Mouse (Mus musculus) heart, adult 8-10 months (tissue): ENCODE results near the gene Ryr1. TPM values are rescaled to one million over a fixed set of nuclear protein-coding genes. Genes with fewer than 3 reads are reported as not detected.
"Not testable (repeated sequence)": the region's sequence is repeated elsewhere in the genome, so short reads cannot be mapped to it uniquely, and the experiment has no call there.

ENCODE experiments used
- DNase-seq: peaks from one replicate; pipeline ENCODE4 v3.0.0; 2022; ENCODE audit warnings: low spot score
- total RNA-seq, 4 experiments: library from RNA; stranded (reverse); gene quantifications; 2 replicates each; pipeline ENCODE4 v1.2.4; 2022

Gene Ryr1
- total RNA-seq, 4 experiments from 2014 or later = 0.79 to 1.5 (median 0.92) TPM

DNA sequence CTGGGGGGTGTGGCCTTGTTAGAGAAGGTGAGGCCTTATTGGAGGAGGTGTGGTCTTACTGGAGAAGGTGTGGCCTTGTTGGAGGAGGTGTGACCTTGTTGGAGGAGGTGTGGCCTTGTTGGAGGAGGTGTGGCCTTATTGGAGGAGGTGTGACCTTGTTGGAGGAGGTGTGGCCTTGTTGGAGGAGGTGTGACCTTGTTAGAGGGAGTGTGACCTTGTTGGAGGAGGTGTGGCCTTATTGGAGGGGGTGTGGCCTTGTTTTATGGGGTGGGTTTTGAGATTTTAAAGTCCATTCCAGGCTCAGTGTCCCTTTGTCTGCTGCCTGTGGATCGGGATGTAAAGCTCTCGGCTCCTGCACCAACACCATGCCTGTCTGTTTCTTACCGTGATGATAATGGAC lies 40.6 kb downstream of the Ryr1 start:
- DNase-seq = no peak

DNA sequence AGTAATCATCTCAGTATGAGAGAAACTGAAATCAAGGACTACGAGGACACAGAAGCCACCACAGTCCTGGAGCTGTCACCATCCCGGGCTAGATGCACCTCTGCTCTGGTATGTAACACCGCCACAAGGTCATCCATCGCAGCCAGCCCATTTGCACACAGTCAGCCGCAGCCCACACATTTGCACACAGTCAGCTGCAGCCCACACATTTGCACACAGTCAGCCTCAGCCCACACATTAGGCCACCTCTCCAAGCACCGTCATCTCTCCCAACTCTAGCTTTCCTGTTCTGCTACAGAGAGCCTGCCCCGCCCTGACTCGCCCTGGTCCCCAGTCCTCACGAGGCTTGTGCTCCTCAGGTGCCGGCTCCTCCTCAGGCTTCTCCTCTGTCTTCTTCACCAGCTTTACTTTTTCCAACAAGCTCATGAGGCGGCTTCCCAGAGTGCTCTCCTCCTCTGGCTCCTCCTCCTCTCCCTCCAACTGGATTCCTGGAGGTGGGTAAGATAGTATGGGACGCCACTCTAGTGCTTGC lies 45.5 kb downstream of the Ryr1 start:
- no peak for DNase-seq

- no peak for DNase-seq
Measured at GRCm38 (mm10) chr7:29076977-29077376, 48.0 kb downstream of the Ryr1 start.

- DNase-seq = no peak
Measured at GRCm38 (mm10) chr7:29075208-29075607, 49.8 kb downstream of the Ryr1 start.

- no peak for DNase-seq
Measured at GRCm38 (mm10) chr7:29072689-29073088, 52.3 kb downstream of the Ryr1 start.

GRCm38 (mm10) chr7:29071169-29071891 lies 53.6 kb downstream of the Ryr1 start:
- no peak for DNase-seq

DNA sequence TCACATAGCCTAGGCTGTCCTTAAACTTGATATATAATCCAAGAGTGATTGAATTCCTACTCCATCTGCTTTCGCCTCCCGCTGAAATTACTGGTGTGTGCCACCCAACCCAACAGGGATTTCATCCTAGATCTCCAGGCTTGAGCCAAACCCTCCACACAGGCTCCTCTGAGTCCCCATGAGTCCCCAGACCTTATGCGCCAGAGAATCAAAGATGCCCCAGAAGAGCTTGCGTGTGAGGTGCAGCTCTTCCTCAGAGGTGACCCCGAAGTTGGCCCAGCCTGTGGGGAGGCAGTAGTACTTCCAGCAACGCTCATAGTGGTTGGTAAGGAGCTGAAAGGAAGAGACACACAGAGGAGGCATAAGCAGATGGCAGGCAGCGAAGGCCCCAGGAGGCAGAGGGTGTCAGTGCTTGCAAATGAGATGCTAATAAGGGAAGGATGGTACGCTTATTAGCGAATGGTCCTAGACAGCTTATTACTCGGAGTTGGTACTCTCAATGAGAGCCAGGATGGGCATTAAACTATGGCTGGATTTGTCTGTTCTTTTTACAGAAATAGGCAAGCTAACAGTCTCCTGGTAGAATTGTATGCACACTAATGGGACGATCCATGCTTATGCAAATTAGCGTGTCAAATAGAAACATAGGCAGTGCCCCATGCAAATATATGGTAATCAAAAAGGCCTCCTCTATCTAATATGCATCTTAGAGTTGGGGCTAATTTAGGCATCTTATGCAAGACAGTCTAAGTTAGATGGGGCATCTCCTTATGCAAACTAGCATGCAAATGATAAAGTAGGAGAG lies 54.4 kb downstream of the Ryr1 start:
- DNase-seq = no peak

- DNase-seq = no peak
Measured at GRCm38 (mm10) chr7:29067758-29068157, 57.2 kb downstream of the Ryr1 start.

DNA sequence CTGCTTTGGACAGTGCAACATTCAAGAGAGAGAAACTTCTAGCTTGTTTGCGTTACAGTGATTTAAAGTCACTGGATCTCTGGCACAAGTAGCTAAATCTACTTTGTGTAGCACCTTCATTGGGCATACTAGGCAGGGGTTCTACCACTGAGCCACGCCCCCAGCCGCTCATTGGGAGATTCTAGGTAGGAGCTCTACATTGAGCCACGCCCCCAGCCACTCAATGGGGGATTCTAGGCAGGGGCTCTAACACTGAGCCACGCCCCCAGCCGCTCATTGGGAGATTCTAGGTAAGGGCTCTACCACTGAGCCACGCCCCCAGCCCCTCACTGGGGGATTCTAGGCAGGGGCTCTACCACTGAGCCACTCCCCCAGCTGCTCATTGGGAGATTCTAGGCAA lies 61.5 kb downstream of the Ryr1 start:
- DNase-seq = not testable (repeated sequence)

DNA sequence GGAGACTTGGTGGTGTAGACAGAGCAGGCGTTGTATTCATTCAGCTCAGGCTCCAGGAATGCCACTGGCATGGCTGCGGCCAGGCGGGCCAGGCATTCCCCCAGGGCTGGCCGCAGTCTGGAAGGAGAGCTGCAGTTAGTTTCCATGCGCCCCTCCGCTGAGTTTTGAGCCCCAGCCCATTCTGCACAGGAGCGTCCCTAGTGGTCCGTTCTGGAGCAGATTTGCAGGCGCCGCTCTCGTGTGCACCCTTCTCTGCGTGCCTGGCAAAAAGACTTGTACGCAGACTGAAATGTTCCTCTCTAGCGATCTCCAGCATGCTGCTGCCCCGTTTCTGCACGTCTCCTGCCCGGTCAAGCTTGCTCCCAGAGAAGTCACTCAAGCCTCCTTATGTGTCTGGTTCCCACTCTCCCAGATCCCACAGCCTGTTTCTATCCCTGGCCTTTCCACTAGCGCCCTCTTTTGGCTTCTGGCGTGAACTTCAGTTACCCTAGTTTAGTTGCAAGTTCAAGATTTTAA lies 63.4 kb downstream of the Ryr1 start:
- DNase-seq = no peak

DNA sequence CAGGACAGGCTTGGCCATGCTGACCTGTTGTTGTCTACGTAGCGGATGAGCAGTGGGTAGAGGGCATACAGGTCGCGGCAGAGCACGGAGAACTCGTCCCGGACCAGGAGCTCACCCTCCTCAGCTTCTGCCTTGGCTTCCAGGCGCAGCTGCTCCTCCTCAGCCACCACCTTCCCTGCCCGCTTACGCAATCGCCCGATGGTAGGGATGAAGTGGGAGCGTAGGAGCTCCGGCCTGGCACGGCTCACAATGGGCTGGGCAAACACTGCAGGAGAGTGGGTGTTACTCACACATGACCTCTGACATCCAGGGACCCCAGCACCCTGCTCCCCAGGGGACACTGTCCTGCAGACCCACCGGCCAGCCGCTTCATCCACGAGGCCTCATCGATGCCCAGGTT lies 65.5 kb downstream of the Ryr1 start:
- DNase-seq = no peak

DNA sequence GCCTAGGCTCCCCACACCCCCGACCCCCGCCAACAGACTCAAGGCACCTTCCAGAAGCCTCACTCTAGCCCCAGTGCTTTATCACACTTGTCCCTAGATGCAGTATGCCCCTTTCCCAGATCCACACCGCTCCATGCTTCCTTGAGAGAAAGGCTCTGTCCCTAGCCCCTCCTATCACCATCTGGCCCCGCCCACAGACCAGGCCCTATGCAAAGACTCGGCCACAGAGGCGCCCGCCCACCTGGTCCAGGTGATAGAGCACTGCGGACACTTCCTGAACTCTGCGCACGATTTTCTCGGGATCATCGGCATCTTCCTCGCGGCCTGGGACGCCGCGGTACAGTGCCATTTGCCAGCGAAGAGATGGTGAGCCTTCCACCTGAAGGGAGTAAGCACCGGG lies 72.2 kb downstream of the Ryr1 start:
- DNase-seq = no peak

DNA sequence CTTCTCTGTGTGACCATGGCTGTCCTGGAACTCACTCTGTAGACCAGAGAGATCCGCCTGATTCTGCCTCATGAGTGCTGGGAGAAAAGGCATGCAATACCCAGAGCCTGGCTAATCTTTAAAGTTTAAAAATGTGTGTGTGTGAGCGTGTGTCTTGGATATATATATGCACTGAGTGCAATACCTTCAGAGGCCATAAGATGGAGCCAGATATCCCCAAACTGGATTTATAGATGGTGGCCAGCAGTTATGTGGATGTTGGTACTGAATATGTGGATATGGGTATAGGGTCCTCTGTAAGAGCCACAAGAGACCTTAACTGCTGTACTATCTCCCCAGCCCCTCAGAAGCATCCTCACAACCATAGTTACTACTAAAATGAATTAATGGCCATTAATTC lies 74.2 kb downstream of the Ryr1 start:
- DNase-seq = no peak

DNA sequence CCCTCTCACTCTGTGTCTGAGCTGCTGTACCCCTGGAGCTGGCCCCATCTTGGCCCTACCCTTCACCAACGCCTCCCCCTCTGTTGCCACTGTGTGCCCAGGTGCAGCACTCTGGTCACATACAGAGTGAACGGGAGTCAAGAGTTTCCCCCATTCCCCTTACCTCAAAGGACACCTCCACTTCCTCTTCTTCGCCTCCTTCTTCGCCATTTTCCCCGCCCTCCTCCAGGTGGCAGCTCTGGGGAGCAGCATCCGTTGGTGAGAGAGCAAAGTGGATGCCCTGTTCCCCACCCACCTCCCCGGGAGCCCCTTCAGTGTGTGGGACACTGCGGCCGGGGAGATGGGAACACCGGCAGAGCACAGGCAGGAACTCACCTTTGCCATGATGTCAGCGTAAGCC lies 76.4 kb downstream of the Ryr1 start:
- DNase-seq = no peak

DNA sequence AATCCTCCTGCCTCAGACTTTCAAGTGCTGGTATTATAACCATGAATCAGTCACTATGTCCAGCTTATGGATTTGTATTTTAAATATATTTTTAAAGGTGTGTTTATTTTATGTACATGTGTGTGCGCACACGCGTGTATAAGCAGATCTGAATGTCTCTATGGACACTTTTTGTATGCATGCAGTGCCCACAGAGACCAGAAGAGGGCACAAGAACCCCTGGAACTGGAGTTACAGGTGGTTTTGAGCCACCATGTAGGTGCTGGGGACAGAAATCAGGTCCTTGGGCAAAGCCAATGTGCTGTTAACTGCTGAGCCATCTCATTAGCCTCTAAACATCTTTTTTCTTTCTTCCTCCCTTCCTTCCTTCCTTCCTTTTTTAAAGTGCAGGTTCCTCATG lies 76.9 kb downstream of the Ryr1 start:
- DNase-seq = no peak

GRCm38 (mm10) chr7:29046533-29046932 lies 78.4 kb downstream of the Ryr1 start:
- DNase-seq = no peak

DNA sequence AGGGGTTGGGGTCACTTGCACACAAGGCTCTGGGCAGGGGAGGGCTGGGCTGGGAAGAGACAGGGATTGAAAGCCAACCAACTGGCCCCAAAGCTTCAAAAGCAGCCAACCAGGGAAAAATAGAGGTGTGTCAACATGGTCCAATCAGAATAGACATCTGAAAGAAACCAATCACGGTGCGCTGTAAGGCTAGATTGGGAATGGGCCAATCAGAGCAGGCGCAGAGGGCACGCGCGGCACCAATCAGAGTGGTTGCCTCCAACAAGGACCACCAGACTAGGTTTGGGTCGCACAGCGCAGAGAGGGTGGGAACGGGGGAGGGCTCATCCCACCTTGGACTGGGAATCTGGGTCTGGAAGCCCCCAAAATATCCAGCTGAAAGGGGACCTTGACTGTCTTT lies 80.7 kb downstream of the Ryr1 start:
- no peak for DNase-seq

GRCm38 (mm10) chr7:29043674-29044057 lies 81.3 kb downstream of the Ryr1 start:
- no peak for DNase-seq

- peak; percentile 80 for DNase-seq
Measured at GRCm38 (mm10) chr7:29043016-29043673, 81.8 kb downstream of the Ryr1 start.

- DNase-seq = no peak
Measured at GRCm38 (mm10) chr7:29041194-29041593, 83.8 kb downstream of the Ryr1 start.

GRCm38 (mm10) chr7:29039985-29040661 lies 84.9 kb downstream of the Ryr1 start:
- no peak for DNase-seq

- DNase-seq = peak; percentile 89
Measured at GRCm38 (mm10) chr7:29039604-29039984, 85.4 kb downstream of the Ryr1 start.
